Mouse (Mus musculus) testis, postnatal 14 days (tissue): Measurements from ENCODE around the gene Invs.
"Not testable (repeated sequence)": the region's sequence is repeated elsewhere in the genome, so short reads cannot be mapped to it uniquely, and the experiment has no call there.

Source experiments
- DNase-seq: peaks from one replicate; pipeline ENCODE4 v3.0.0; 2021; ENCODE audit warnings: low spot score

Invs gene

DNA sequence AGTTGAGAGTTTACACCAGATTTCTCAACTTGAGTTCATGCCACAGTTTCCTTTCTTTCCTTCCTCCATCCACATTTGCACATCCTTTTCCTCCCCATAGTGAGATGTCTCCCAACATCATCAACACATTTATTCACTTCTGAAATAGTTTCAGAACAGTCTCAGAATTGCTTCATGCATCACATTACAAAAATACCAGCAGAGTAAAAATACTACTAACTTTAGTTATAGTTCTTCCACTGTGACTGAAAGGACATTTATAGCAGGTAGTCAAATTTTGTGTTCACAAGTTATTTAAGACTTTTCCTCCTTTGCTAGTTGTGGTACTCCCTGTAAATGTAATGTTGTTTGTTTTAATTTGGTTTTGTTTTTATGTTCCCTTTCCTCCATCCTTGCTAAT lies 47.6 kb downstream of the Invs start:
- no peak for DNase-seq

- DNase-seq, result no peak
These were observed 48.5 kb downstream of the Invs start for GRCm38 (mm10) chr4:48328042-48328441.

DNA sequence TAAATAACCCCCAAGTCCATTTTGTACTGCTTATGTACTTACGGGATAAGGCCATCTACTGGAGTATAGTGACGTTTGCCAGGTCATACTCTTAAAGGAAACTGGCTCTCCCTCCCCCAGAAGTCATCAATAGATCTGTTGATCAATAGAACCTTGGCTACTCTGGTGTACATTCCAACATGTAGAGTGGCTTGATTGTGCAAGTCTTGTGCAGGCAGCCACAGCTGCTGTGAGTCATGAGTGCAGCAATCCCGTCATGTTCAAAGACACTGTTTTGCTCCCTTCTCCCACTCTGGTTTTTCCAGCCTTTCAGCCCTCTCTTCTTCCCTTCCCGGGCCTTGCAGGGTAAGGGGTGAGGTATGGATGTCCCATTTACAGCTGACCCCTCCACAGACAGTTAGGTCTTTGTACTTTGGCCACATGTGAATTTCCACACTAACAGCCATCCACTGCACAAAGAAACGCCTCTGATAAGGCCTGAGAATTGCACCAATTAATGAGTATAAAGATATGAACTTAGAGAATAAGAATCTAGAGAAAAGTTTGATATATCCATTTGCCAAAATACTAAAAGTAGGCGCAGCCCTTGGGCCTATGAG lies 53.0 kb downstream of the Invs start:
- no peak for DNase-seq

- DNase-seq, result no peak
These were observed 55.6 kb downstream of the Invs start for GRCm38 (mm10) chr4:48334927-48335763.

- DNase-seq, result no peak
These were observed 63.1 kb downstream of the Invs start for GRCm38 (mm10) chr4:48342705-48343104.

GRCm38 (mm10) chr4:48362367-48362766 lies 82.8 kb downstream of the Invs start:
- no peak for DNase-seq

DNA sequence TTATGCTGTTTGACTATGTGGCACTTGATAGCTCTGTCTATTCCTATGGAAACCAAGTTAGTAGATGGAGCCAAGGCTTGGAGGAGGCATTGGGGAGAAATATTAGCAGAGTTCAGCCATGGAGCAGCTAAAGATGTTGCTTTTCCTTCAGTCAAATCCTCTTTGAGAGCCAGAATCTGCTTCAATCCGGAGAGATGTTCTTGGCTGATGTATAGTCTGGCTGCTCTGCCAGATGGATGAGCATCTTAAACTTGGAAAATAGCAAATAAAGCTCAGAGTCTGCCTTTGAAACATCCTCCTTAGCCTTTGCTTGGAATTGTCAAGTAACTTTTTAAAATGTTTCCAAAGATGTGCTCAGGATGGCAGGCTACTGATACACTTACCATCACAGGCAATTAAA lies 91.5 kb downstream of the Invs start:
- no peak for DNase-seq

DNA sequence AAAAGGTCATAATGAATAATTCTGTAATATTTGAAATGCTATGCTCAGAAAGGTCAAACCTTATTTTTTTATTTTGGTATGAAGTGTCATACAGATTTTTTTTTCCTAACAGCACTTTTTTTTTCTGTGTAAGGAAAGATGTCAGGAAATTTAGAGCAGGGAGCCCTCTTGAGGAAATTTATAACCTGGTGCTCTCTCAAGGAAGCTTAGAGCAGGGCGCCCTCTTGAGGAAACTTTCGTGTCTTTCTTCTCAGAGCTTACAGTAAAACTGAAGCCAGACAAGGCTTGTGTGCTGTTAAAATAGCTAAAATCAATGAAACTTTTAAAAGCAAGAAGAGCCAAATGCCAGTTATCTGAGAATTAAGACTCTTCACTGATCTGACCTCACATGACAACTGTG lies 101.4 kb downstream of the Invs start:
- DNase-seq, result peak; percentile 12

DNA sequence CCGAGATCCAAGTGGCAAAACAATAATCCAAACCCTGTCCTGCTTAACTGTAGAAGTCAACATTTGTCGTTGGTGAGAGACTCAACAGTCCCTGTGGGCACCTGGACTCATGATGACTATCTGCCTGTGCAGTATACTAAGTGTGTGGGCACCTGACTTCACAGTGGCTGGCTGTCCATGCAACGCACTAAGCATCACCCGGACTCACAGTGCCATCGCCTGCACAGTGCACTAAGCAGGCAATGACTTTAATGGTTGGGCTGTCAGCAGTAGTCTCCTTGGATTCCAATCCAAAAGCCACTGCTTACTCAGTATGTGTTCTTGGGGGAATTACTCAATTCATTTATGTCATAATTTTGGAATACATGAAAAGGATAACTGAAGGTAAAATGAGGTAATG lies 102.9 kb downstream of the Invs start:
- DNase-seq, result no peak

DNA sequence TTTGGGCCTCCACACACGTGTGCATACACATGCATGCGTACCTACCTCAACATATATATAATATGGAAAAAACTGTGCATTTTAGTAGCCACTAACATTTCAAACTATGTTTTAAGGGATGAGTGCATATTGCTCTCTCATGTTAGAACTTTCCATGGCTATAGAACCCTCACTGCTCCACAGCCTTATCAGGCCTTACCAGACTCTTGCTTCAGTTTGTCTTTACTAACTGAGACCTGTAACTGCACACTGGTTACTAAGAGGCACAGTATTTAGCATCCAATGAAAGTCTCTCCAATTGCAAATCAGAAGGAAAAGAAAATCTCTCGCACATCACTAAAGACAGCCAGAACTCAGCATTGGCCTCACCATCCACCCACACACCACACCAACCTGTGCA lies 117.4 kb downstream of the Invs start:
- DNase-seq, result no peak

GRCm38 (mm10) chr4:48403066-48403640 lies 123.6 kb downstream of the Invs start:
- no peak for DNase-seq

DNA sequence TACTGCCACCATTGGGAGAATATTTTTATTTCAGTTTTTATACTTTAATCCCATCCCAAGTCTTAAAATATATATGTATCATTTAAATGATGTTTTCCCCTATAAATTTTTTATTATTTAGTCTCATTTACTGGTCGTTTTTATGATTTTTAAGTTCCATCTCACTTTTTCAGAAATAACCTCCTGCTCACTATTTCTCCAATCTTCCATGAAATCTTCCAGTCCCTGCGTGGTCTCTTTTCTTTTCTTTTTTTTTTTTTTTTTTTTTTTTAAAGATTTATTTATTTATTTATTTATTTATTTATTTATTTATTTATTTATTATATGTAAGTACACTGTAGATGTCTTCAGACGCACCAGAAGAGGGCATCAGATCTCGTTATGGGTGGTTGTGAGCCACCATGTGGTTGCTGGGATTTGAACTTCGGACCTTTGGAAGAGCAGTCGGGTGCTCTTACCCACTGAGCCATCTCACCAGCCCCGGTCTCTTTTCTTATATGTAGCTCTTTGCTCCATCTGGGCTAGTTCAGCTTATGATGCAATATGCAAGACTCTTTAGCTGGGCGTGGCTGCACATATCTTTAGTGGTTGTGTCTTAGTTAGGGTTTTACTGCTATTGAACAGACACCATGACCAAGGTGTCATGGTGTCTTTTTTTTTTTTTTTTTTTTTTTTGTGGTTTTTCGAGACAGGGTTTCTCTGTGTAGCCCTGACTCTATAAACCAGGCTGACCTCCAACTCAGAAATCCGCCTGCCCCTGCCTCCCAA lies 126.3 kb downstream of the Invs start:
- not testable (repeated sequence) for DNase-seq

- DNase-seq, result peak; percentile 31
These were observed 127.9 kb downstream of the Invs start for GRCm38 (mm10) chr4:48407350-48408039.

DNA sequence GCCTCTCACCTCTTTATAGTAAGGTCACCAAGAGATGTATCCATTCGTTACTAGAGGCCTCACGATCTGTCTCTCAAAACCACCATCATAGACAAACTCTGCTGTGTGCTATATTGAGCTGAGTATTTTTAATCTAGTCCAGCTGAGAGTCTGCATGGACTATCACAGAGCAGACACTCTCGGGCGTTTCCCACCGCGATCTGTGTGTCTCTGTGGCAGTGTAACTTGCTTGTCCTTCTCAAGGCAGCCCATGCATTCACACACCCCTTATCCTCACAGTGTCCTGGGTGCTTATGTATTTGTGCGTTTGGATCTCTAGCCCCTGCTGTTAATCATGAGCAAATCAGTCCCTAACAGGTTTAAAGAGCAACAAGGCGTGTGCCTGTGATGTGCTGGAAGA lies 133.9 kb downstream of the Invs start:
- no peak for DNase-seq

- DNase-seq, result no peak
These were observed 136.3 kb downstream of the Invs start for GRCm38 (mm10) chr4:48415838-48416335.

GRCm38 (mm10) chr4:48418831-48419468 lies 139.4 kb downstream of the Invs start:
- no peak for DNase-seq

- DNase-seq, result no peak
These were observed 143.1 kb downstream of the Invs start for GRCm38 (mm10) chr4:48422633-48423032.

DNA sequence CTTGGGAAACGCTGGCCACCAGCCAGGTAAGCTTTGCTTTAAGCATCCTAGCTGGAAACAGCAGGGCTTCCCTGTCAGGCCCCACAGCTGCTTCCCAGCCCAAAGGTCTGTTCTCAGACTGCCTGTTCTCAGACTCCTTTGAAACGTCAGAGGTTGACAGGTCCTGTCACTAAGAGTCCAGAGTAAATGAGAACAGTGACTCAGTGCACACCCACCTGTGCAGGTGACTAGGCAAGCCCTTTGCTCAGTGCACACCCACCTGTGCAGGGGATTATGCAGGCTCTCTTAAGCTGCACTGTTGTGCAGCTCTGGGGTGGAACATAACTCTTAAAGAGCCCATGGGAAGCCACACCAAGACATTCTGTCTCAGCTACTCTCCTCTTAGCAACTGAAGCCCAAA lies 144.2 kb downstream of the Invs start:
- DNase-seq, result no peak

DNA sequence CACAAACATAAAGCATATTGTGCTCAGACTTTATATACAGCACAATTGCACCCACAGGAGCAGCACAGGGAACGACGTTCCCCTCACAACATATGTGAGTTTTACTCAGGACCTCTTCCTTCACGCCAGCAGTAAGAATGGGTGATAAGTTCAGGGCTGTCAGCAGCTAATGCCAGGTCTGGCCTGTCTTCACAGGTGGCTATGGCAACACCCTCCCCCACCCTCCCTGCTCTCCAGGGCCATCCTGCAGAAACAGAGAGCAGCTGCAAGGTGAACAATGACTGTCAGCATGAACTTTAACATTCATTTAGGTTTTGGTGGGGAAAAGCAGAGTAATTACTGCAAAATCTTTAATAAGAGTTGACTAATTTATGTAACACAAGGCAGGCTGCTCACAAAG lies 147.9 kb downstream of the Invs start:
- DNase-seq, result no peak

DNA sequence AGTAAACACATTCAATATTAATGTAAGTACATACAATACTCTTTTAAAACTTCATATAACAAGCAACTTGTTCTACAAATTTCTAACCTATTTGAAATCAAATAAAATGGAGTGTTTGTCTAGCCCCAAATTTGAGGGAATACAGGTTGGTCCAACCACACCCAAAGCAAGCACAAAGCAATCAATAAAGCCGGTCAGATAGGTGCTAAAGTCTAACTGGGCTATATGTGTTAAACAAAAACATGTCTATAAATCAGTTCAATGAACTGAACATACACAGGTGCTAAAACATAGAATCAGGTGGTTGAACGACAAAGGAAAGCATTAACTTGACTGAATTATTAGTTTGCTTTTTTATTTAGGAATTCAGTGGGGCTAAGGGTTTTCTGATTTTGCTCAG lies 148.5 kb downstream of the Invs start:
- DNase-seq, result no peak

GRCm38 (mm10) chr4:48454106-48454773 lies 174.7 kb downstream of the Invs start:
- no peak for DNase-seq
